Mouse (Mus musculus) cortical plate, adult 2 months (tissue): Measurements from ENCODE around the gene Immp2l.

Experiments used
- CTCF ChIP-seq: fragments of 200-500 bp; IDR thresholded peaks from 2 replicates; pipeline ENCODE4 v1.5.1; 2011; ENCODE audit warnings: mild to moderate bottlenecking, control low read depth, low read length; ENCODE audit not compliant: insufficient read depth; ENCODE audit errors: extremely low read depth
- POLR2A ChIP-seq: fragments of 200-500 bp; IDR thresholded peaks from 2 replicates; pipeline ENCODE4 v1.6.1; 2011; ENCODE audit warnings: mild to moderate bottlenecking, low read length, control low read depth; ENCODE audit not compliant: insufficient read depth; ENCODE audit errors: extremely low read depth

GRCm38 (mm10) chr12:41307015-41307414, 283.1 kb downstream of the Immp2l start:
- TF ChIP-seq CTCF = no peak
- no peak for TF ChIP-seq POLR2A
